Mouse (Mus musculus): ENCODE measurements around the gene Vmn1r47.
A peak's percentile ranks its signal among the peaks of the same experiment; 100 is the strongest.
"Not testable (repeated sequence)": the region's sequence is repeated elsewhere in the genome, so short reads cannot be mapped to it uniquely, and the experiment has no call there.

The Vmn1r47 gene

DNA sequence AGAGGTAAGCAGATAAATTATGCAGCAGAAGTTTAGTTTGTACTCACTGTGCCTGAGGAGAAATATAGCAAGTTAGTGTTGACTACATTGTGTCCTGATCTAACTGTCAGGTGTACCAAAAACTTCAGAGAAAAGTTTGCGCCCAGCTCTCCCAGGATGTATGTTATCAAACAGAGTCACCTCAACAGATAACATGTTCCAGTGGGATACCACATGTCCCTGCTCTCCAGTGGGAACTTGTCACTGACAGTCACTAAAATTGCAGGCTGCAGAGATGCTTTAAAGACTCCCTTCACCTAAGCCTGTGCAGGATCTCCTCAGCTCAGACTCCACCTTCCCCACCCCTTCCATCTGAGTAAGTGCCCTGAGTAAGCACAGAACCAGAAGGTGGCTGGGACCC lies at the start of gene Vmn1r47:
TSS of gene Vmn1r47 (plus strand) at position 301 of the 400 bp plus-strand sequence.
- DNase-seq (ENCODE audit: low read depth, low spot score): not testable (repeated sequence)

- no peak for DNase-seq (ENCODE audit: low read depth, low spot score)
Observed at GRCm38 (mm10) chr6:89966341-89966740, 49.6 kb upstream of the Vmn1r47 start.

DNA sequence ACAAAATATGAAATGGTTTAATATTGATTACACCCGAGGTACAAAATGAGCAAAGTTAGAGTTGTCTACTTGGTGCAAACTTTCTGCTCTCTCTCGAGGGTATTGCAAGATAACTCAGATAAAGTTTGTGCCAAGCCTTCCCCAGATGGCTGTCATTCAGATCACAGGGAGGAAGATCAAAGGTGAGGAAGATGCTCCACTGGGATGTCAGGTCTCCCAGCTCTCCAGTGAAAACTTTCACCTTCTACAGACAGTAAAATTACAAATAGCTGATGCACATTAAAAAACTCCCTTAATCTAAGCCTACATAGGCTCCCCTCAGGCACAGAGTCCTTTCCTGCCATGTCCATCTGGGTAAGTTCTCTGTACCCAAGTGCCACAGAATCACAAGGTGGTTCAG lies 46.9 kb upstream of the Vmn1r47 start, which contains the start of gene Vmn1r46:
TSS of gene Vmn1r46 (plus strand) at position 301 of the 400 bp plus-strand sequence.
- no peak for DNase-seq (ENCODE audit: low read depth, low spot score)

DNA sequence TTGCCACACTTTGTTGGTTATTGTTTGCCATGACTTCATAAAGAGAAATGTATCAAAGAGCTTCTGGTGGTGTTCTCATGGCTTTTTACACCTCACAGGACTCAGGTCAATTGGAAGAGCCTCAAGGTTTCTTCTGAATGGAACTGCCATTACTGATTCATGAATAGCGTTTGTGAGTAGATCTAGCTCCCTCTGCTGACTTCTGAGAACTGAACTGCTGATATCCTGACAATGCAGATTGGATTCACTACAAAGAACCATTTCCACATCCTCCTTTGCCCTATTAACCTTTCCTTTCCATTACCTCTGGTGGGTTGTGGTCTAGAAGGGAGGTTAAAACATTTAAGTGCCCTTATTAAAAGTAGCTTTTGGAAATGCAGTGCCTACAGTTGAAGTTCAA lies 30.0 kb upstream of the Vmn1r47 start:
- DNase-seq (ENCODE audit: low read depth, low spot score): peak; percentile 3

DNA sequence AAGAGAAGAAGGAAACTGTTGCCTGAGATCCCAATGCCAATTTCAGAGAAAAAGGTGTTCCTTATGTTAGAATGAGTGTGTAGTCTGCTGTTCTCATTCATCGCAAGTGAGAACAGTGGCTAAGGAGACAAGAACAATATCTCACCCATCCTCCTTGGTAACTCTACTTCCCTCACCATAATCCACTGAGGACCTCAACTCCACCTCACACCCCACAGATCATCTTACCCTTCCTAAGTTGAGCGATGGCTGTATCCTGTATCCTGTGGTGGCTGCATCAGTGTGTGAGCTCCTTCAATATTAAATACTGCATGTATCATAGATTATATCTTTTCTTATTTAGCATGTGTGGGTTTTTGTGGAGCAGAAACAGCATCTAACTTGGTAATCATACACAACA lies 20.8 kb downstream of the Vmn1r47 start, which contains the start of gene Vmn1r48:
TSS of gene Vmn1r48 (minus strand) at position 101 of the 400 bp plus-strand sequence.
- DNase-seq (ENCODE audit: low read depth, low spot score): not testable (repeated sequence)

Data from R1 (cell line).